Mouse (Mus musculus): Measurements from ENCODE around the gene Olfml2a.

Olfml2a gene

DNA sequence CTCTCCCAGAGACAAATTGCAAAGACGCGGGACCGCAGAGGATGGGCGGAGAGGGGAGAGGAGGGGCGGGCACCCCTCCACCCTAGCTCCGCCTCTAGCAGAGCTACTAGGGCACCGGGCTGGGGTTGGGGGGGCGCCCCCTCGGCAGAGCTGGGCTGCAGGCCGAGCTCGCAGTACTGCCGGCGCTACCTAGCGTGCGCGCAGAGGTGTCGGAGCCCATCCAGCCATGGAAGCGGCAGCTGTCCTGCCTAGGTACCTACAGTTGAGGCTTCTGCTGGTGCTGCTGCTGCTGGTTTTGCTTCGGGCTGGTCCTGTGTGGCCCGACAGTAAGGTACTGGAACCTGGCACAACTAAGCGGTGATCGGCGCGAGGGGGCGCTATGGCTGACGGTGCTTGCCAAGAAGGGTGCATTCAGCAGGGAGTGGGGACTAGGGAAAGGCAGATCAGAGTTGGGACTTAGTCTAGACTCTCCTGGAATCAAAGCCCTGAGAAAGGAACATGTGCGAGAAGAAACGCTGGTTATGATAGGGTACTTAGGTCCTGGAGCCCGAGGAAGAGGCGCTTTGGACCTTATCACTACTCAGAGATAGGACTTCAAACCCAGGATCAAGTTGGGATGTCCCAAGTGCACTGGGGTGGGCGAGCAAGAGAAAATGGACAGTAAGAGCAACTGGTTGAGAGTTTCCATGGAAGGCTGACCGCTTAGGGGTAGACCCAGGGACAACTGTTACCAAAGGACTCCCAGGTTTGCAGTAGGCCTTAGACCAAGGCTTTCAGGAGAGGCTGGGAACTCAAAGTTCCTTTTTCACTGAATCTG is at the start of gene Olfml2a:
TSS of gene Olfml2a (plus strand) at position 128 of the 817 bp plus-strand sequence.
- peak; percentile 88 for DNase-seq (ENCODE audit: low read depth, low spot score)

DNA sequence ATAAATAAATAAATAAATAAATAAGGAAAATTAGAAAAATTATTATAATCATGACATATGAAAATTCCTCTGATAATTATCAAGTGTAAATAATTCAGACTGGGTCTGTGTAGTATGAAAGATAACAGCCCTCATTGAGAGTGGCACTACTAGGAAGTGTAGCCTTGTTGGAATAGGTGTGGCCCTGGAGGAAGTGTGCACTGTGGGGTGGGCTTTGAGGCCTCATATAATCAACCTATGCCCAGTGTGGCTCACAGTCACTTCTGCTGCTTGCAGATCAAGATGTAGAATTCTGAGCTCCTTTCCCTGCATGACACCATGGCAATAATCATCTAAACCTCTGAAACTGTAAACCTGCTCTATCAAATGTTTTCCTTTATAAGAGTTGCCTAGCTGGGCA is 28.9 kb upstream of the Olfml2a start:
- DNase-seq (ENCODE audit: low read depth, low spot score) = no peak

DNA sequence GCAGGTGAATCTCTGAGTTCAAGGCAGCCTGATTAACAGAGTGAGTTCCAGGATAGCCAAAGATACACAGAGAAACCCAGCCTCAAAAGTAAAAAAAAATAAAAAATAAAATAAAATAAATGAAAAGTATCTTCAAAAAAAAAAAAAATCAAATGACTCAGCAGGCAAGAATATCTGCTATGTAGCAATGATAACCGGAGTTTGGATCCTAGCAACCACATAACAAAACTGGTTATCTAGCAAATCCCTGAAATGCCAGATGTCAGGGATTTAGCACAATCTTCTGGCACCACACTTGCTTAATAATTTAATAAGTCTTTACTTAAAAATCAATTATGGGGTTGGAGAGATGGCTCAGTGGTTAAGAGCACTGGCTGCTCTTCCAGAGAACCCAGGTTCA is 27.5 kb upstream of the Olfml2a start:
- no peak for DNase-seq (ENCODE audit: low read depth, low spot score)

- no peak for DNase-seq (ENCODE audit: low read depth, low spot score)
Measured at GRCm38 (mm10) chr2:38906097-38906496, 25.7 kb upstream of the Olfml2a start.

DNA sequence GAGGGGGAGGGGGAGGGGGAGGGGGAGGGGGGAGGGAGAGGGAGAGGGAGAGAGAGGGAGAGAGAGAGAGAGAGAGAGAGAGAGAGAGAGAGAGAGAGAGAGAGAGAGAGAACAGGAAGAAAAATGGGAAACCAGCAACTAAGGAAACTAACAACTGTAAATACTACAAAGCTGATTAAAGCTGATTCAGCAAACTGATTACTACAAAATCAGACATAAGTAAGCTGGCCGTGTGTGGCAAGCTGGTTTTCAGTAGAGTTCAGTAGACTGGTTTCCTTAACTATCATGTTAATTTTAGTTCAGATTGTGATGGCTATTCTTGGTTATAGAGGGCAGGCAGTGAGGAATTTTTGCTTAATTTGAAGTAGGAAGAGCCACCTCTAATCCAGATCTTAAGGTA is 23.2 kb upstream of the Olfml2a start:
- DNase-seq (ENCODE audit: low read depth, low spot score) = no peak

GRCm38 (mm10) chr2:38914517-38914916 is 17.3 kb upstream of the Olfml2a start:
- no peak for DNase-seq (ENCODE audit: low read depth, low spot score)

DNA sequence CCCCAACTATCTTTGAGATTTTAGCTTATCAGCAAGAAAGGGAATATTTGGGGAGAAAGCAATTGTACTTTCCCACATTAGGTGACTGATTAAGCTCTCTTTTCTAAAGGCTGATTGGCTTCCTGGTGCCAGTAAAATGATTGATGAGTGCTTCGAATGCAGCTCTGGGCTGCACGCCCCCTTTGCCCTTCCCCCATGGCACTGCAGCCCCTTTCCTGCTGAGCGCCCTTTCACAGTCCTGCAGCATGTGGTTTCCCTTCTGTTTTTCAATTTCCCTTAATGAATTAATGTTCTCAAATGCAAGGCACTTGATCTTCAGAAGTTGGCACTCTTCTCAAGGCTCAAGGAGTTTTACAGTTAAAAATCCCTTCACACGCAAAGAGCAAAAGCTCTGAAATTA is 16.8 kb upstream of the Olfml2a start:
- no peak for DNase-seq (ENCODE audit: low read depth, low spot score)

GRCm38 (mm10) chr2:38916947-38917691 is 14.7 kb upstream of the Olfml2a start:
- DNase-seq (ENCODE audit: low read depth, low spot score) = peak; percentile 19

DNA sequence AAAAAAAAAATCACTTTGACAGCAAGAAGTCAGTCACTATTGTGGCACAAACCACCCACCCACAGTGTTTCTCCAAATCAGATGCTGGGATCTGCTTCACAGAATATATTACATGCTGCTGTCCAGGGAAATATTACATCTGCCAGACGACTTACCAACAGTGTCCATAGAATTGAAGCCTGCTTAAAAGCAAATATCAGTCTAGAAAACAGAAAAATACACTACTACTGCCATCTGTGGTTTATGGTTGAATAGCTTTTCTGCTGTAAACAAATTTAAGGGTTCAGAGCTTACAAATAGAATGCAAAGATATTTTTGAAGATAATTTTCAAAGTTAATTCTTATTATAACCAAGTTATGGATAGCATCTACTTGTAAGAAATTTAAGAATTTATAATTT is 10.4 kb upstream of the Olfml2a start:
- DNase-seq (ENCODE audit: low read depth, low spot score) = no peak

DNA sequence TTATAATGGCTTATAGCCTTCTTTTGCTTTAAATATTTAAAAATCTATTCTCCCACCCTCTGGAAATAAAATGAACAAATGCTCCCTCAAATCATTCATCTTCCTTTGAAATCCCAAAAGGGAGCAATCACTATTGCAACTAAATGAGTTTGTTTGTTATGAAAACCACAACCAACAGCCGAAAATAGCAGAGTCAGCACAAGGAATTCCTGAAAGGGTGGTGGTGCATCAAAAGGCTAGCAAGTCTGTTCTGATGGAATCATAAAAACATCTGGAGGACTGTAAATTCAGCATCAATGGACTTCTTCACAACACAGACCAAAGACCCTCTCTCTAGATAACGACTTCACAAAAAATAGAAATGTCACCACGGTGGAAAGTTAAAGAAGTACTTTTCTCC is 8.3 kb upstream of the Olfml2a start:
- no peak for DNase-seq (ENCODE audit: low read depth, low spot score)

DNA sequence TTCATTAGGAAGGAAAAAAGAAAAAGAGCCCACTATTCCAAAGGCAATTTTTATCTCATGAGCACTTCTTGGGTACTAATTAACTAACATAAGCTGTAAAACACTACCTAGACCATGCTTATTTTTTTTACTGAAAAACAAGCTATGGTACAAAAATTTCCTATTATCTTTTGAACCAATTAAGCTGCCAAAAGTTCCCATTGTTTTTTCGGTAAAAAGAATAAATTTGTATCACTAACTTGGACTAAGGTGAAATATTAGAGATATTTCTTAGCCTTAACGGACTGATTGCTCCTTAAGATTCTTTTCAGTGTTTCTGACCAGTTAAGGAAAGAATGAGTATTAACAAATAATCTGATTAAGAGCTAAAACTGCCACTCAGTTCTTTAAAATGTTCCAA is 7.9 kb upstream of the Olfml2a start:
- DNase-seq (ENCODE audit: low read depth, low spot score) = no peak

GRCm38 (mm10) chr2:38924571-38924970 is 7.2 kb upstream of the Olfml2a start:
- no peak for DNase-seq (ENCODE audit: low read depth, low spot score)

DNA sequence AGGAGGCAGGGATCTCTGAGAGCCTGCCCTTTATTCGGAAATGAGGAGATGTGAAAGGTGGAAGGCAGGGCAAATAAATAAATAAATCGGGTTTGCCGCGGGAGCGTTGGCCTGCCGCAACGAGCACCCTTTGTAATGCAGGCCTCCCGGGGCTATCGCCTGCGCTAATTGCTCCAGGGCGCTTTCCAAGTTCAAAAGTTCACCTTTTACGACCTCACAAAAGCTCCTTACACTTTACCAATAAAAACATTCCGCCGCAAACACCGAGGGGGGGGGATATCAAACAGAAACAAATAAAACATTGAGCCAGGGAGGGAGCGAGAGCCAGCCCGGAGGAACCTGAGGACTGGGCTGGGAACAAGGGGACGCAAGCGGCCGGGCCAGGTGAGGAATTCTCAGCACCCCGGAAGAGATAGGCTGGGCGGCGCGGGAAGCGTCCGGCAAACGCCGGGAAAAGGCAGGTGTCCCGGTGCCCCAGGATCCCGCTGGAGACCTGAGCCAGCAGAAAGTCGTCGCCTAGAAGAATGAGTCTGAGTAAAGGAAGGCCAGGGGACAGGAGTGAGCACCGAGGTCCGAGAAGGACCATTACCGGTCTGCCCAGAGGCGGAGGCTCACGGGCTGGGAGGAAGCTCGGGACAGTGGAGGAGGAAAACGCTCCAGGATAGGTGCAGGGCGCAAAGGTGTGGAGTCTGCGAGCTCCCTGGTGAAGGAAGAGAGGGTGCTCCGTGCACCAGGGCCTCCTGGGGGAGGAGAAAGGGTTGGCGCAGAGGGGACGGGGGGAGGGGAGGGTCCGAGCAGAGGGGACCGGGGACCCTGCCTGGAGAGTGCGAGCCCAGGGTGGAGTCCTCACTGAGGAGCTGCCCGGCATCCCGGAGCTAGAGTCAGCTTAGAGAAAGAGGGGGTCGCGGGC is 6.4 kb upstream of the Olfml2a start:
- peak; percentile 86 for DNase-seq (ENCODE audit: low read depth, low spot score)

DNA sequence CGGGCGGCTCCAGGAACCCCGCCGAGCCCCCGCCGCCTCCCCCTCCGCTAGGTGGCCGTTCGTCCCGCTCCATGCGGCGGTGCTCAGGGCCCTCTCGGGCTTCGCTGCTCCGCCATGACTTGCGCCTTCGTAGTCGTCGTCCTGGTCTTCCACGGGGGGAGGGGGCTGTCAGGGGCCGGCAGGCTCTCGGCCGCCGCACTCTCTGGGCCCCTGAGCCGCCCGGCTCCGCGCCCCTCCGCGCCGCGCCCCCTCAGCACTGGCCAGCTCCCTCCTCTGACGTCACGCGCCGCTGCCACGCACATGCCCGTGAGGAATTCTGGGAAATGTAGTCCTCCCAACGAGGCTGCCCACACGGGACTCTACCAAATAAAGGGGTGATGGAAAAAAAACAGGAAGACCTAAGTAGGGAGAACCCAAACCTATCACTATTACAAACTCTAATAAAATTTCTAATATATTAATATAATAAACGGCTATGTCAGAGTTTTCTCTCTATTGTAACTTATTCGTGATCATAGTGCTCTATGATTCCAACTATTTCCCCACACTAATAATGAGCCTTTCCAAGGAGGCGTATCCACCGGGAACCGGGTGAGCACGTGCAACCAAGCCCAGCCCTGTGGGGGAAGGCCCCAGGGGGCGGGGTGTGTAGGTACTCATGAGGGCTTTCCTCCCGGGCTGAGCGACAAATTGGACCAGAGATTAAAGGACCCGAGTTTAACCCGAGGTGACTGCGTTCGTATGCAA is 5.5 kb upstream of the Olfml2a start:
- DNase-seq (ENCODE audit: low read depth, low spot score) = peak; percentile 97

- peak; percentile 66 for DNase-seq (ENCODE audit: low read depth, low spot score)
Measured at GRCm38 (mm10) chr2:38927115-38927979, 4.4 kb upstream of the Olfml2a start, which contains the start of gene Nr6a1. Gene Nr6a1 (minus strand): TSS chr2:38927688.

- no peak for DNase-seq (ENCODE audit: low read depth, low spot score)
Measured at GRCm38 (mm10) chr2:38930269-38930668, 1.5 kb upstream of the Olfml2a start.

GRCm38 (mm10) chr2:38933931-38934330 is 2.2 kb downstream of the Olfml2a start:
- DNase-seq (ENCODE audit: low read depth, low spot score) = no peak

DNA sequence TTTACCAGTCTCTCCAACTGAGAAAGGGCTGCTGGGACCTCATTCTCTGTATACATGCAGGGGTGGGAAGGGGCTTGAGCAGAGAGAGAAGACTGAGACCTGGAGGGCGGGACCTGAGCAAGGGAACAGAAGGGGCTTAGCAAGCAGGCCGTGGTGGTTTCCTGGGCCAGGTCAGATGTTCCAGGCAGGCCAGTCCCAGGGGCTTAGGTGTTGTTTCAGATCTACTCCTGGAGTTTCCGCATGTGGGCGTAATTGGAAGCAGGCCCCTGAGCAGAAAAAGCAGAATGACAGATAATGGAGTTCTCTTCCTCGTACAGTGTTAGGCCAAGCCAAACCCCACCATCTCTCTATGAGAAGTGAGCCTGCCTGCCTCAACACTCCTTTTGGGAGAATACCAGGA is 3.2 kb downstream of the Olfml2a start:
- no peak for DNase-seq (ENCODE audit: low read depth, low spot score)

DNA sequence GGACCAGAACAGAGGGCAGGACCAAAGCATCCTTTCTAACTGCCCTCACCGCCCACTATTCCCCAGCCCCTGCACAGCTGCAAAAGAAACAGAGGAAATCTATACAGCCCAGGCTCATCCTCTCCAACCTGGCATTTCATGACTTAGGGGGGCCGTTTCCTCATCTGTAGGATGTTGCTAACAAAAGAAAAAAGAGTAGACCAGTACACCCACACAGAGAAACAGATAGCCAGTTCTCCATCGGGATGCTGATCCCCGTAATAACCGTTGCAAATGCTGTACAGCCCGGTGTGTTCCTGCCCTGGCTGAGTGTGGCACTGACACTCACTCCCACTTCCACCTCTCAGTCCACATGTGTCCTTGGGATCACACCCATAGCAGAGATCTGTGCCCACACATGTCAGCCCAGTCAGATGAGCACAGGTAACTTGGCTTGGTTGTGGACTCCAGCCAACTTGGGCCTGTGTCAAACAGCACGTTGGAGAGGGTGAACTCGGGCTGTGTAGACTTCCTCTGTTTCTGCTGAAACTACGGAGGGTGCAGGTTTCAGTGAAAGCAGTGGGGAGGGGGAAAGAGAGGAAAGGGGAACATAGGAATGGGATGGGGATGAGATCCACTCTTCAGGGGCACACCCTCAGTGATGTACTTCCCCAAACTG is 5.1 kb downstream of the Olfml2a start:
- no peak for DNase-seq (ENCODE audit: low read depth, low spot score)

DNA sequence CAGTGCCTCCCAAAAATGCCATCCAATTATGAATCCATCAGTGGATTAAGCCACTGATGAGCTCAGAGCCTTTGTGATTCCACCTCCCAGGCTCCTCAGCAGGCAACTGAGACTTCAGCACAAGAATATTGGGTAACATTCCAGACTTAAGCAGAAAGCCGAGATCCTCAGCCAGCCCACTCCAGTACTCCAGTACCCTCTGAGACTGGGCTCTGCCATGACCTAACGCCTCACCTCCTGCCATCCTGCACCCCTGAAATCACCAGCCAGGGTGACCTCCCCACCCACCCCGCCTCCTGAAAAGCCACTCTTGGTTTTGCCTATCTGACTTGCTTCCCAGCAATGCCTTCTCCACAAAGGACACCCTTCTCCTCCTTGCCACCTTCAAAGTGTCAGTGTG is 5.6 kb downstream of the Olfml2a start:
- DNase-seq (ENCODE audit: low read depth, low spot score) = no peak

Data from ES-CJ7 (cell line).